Mouse (Mus musculus) ES-CJ7 (cell line): ENCODE data around the gene Snrnp48.

Experiments
- DNase-seq: peaks from one replicate; pipeline ENCODE4 v3.0.0; 2011; ENCODE audit warnings: low read depth, low spot score

The Snrnp48 gene

GRCm38 (mm10) chr13:38258901-38259300, 54.2 kb downstream of the Snrnp48 start:
- no peak for DNase-seq

GRCm38 (mm10) chr13:38269055-38269692, 64.4 kb downstream of the Snrnp48 start:
- DNase-seq: no peak

GRCm38 (mm10) chr13:38272624-38273023, 67.9 kb downstream of the Snrnp48 start:
- no peak for DNase-seq
